Mouse (Mus musculus) CD4-positive, CD25-positive, alpha-beta regulatory T cell (primary cell): ENCODE results near the gene Pcyt1b. TPM values are rescaled to one million over a fixed set of nuclear protein-coding genes. Genes with fewer than 3 reads are reported as not detected.

ENCODE experiments used
- polyA plus RNA-seq: library from polyadenylated mRNA; unstranded; fragments of 100-300 nt; shearing (Covaris generic); gene quantifications from one replicate; pipeline ENCODE4 v1.2.1, GENCODE M21; 2017

Gene Pcyt1b
- 1.6 TPM for polyA plus RNA-seq

DNA sequence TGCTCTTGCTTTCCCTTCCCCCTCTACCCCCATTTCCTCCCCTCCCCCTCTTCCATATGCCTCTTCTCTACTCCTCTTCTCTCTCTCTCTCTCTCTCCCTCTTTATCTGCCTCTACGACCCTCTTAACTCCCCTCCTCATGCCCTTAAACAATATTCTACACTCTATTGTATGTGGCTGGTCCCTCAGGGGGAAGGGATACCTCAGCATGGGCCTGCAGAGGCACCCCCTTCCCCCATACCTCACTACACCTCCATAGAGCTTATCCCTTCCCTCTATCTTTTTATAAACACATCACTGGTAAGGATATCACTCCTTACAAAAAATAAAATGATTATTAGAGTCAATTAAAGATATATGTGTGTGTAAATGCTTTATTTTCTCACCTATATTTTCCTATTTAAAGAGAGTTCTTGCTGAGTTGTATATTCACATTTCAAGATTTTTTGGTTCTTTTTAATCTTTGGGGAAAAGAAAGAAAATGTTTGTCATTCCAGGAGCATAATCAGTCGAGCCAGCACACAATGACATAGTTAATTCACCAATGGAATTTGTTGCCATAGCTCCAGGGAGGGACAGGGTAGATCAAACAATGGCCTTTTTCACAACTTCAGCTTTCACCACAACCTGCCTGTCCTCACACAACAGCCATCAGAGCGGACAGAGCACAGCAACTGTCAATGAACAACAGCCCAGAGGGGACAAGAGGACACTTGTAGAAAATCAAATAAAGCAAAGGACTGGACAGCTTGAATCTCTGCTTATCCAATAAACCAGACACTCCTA, at the start of gene Pcyt1b:
Pcyt1b (plus strand) TSS at position 646 of the 785 bp plus-strand sequence.

GRCm38 (mm10) chrX:93631657-93632449, 22.8 kb upstream of the Pcyt1b start, which contains the start of gene Pola1:
Gene Pola1, minus strand, starts transcription at chrX:93632155.

Other genes with a start within 250 kb of the Pcyt1b start
- 7.6 TPM for gene Pola1, start 22.7 kb upstream of the Pcyt1b start, polyA plus RNA-seq
- gene Pdk3, start 177.3 kb downstream of the Pcyt1b start, polyA plus RNA-seq, result 41.0 TPM